Mouse (Mus musculus) left cerebral cortex, adult 18-20 months (tissue): ENCODE measurements around the gene Grk5. TPM values are rescaled to one million over a fixed set of nuclear protein-coding genes. Genes with fewer than 3 reads are reported as not detected.
A peak's percentile ranks its signal among the peaks of the same experiment; 100 is the strongest.

Experiments used
- DNase-seq, 2 experiments: peaks; one replicate each; pipeline ENCODE4 v3.0.0; 2021 to 2022; ENCODE audit warnings: low spot score in 2 of 2, mixed read lengths in 1 of 2
- total RNA-seq, 2 experiments: library from RNA; stranded (reverse); gene quantifications; 2 replicates each; pipeline ENCODE4 v1.2.3; 2021

Grk5 gene
- total RNA-seq, 2 experiments from 2014 or later, result 12.8 to 14.1 TPM

- no peak for DNase-seq
These were observed 167.3 kb downstream of the Grk5 start for GRCm38 (mm10) chr19:61056783-61057410.

GRCm38 (mm10) chr19:61057581-61057980 is 168.0 kb downstream of the Grk5 start:
- no peak for DNase-seq

DNA sequence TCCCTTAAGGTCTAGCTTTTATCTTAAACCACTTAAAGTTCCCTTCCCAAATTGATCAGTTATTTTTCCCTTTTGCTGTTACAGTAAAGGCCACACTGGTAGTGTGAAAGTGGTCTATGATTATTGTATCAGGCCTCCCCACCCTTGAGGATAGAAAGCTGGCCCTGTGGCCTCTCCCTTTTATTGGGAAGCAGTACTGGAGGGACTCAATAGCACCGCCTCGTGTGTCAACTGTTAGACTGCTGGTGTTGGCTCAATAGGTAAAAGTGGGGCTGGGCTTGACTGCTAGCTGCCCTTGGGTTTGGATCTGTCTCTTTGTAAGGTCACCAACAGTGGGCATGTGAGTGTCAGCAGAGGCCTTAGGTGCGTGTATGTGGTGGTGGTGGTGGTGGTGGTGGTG is 174.8 kb downstream of the Grk5 start:
- no peak for DNase-seq

DNA sequence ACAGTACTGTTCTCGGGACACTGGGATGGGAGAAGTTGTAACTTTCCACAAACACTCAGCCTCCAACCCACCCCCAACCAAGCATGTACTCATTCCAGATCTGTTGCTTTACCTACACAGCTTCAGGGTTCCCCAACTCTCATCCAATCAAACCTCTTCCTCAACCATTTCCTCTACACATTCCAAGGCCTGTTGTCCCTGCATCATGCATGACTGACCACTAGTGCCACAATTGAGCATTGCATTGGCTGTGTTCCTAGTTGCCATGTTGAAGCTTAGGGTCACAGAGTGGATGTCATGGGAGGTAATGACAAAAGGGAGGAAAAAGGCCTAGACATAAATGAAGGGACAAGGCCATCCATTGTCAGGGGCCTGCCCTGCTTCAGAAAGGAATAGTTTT is 175.5 kb downstream of the Grk5 start:
- DNase-seq, result no peak

- no peak for DNase-seq
These were observed 189.1 kb downstream of the Grk5 start for GRCm38 (mm10) chr19:61078622-61079021.

- no peak for DNase-seq
These were observed 190.8 kb downstream of the Grk5 start for GRCm38 (mm10) chr19:61080251-61080749.

- DNase-seq, result no peak
These were observed 193.5 kb downstream of the Grk5 start for GRCm38 (mm10) chr19:61083006-61083405.

DNA sequence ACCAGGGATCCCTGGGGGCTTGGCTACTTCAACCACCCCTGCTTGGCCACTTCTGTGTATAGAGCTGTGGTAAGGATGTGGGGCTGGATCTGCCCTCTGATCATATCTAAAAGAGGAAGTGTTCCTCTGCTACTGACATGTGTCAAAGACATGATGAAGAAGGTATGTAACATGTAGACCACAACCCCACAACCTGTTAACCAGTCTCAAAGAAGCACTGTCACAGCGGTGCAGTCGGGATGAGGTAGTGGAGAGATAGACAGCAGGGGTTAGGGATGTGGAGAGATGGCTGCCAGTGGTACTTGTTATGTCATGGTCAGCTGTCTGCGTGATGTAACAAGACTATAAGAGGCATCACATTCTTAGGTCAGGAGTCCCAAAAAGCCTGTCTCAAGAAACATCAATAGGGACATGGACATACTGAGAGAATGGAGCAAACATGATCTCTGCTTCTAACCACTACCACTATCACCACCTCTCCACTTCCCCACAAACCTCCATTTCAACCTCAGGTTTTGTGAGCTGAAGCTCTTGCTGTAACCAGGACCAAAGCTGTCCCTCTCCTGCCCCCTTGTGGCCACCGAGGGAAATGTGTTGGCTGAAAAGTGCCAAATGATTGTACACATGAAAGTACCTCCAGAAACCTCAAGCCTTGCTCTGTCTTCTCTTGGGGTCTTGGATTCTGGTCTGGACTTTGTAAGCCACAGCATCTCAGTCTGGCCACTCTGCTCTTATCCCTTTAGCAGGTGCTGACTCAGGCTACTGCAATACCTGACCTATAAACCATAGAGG is 194.8 kb downstream of the Grk5 start:
- DNase-seq, result peak; percentile 90 to 91

DNA sequence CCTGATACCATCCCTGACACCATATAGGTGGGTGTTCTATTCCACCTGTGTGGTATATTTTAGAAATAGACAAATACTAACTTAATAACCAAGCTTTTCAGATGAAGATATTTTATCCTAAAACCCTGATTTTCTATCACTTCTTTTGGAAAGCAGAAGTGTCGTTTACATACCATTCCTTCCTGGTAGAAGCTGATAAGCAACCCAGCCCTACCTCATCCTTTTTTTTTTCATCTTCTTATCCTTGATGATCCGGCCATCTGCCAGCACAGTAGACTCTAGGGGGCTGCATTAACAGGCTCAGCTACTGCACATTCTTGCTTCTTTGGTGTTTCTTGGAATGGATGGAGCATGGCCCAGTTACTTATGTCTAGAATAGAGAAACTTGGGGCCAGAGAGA is 195.7 kb downstream of the Grk5 start:
- DNase-seq, result no peak

- DNase-seq, result no peak
These were observed 198.2 kb downstream of the Grk5 start for GRCm38 (mm10) chr19:61087781-61088180.

- no peak for DNase-seq
These were observed 199.5 kb downstream of the Grk5 start for GRCm38 (mm10) chr19:61089001-61089400.

- no peak for DNase-seq
These were observed 201.0 kb downstream of the Grk5 start for GRCm38 (mm10) chr19:61090541-61090940.

DNA sequence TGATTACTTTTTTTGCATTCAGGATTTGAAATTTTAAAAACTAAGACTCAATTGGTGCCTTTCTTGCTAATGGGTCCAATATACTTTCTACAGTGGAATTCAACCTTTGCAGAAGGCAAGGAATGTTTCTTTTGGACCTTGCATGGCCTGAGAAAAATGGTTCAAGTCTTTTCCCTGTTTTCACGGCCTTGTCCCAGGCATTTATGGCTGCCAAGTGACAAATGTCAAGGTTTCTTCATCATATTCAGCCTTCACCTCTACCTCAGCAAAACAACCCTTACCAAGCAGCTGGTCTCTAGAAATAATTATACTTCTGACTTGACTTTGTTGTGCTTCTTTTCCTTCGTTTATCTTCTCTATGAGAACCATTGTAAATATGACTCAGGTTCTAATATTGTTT is 207.2 kb downstream of the Grk5 start:
- no peak for DNase-seq

DNA sequence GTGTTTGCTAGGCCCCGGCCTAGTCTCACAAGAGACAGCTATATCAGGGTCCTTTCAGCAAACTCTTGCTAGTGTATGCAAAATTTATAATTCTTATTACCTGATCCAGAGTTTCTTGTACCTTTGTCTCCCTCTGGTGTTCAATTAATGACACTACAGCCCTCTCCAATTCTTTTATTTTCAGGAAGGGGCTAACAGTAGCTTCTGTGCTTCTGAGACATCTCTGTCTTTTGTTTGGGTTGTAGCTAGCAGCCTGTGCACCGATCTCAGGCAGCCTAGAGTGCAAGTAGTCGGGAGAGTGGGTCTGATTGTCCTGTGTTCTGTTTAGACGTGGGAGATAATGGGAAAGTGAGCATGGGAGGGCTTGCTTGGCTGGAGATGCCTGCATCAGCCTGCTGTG is 208.2 kb downstream of the Grk5 start:
- no peak for DNase-seq

GRCm38 (mm10) chr19:61110184-61110583 is 220.6 kb downstream of the Grk5 start:
- DNase-seq, result peak in 1 of 2 experiments; percentile 7

DNA sequence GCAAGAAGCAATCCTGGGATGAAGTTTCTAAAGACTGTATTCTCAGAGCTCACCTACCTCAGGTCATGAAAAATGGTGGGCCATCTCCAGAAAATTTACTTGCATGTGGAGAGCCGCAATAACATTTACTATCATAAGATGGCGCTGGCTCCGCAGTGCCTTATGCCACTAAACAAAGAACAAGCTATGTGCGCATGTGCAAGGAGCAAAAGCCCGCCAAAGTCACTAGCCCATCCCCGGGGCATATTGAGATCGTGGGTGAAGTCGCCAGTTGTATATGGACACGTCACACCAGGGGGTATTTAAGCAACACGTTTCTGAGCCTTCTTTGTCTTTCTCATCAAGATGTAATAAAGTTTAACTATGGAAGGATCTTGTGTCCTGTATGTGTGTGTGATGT is 241.5 kb downstream of the Grk5 start:
- no peak for DNase-seq

GRCm38 (mm10) chr19:61138655-61139054 is 249.1 kb downstream of the Grk5 start:
- no peak for DNase-seq

- peak; percentile 79 to 82 for DNase-seq
These were observed 251.0 kb downstream of the Grk5 start, which contains the start of gene Zfp950 for GRCm38 (mm10) chr19:61140342-61141206. Gene Zfp950, minus strand, starts transcription at chr19:61140840.

- no peak for DNase-seq
These were observed 251.8 kb downstream of the Grk5 start for GRCm38 (mm10) chr19:61141299-61141698.
